Comparison of ENCODE assay signal across 17 mouse cellular contexts in genomic region chr4:135844400-135844799, GRCm38 (mm10). TPM values are rescaled to one million over a fixed set of nuclear protein-coding genes. Genes with fewer than 3 reads are reported as not detected.
DNase-seq lines count a peak whose midpoint lies in the region.
"Had no signal": no experiment of that assay in that cellular context is flagged by ENCODE, and none has a peak within 500 bp of the region (broad histone marks: within the 10 kb centered on the region; RNA-seq: fewer than 3 reads in every experiment).

No protein-coding gene starts in this region.

- peak; percentile 89 for DNase-seq in heart, adult 11 months
- DNase-seq in heart, adult 18-20 months = no peak
- DNase-seq in testis, postnatal 10 days (ENCODE audit: low spot score) = peak; percentile 39
- DNase-seq in testis, postnatal 14 days (ENCODE audit: low spot score) = no peak
- peak; percentile 70 for DNase-seq in lung, postnatal 25 days (ENCODE audit: low spot score)
- no peak for DNase-seq in adrenal gland, postnatal 25 days
- DNase-seq in adrenal gland, postnatal 36 days = no peak
- no peak for DNase-seq in thymus, postnatal 10 days (ENCODE audit: low spot score in 2 of 2)
- DNase-seq: adrenal gland, postnatal 14 days; cerebellum, adult 18-20 months; cerebellum, postnatal 10 days; forebrain, postnatal 0 days; heart, postnatal 36 days; kidney, adult 11 months; kidney, postnatal 14 days; liver, embryonic 13.5 days; lung, embryonic 14.5 days had no signal

RNA-seq across cellular contexts. Expression of gene Srsf10, which starts 11.1 kb away (rescaled TPM):
- 10 to 100 TPM; 40.6 to 50.5 TPM for total RNA-seq in heart, adult 18-20 months (2021)
- total RNA-seq in adrenal gland, postnatal 25 days (2021) = 125 and 168 TPM in 2 replicates
- total RNA-seq in adrenal gland, postnatal 36 days (2021) = 100 to 1,000 TPM in 1 of 2 experiments, 10 to 100 TPM in 1; 82.3 to 120 TPM

RNA-seq across cellular contexts. Expression of gene Pnrc2, which starts 29.2 kb away (rescaled TPM):
- total RNA-seq in heart, adult 18-20 months (2021) = 10 to 100 TPM; 62.7 to 68.0 TPM
- 118 and 134 TPM in 2 replicates for total RNA-seq in adrenal gland, postnatal 25 days (2021)
- total RNA-seq in adrenal gland, postnatal 36 days (2021) = 100 to 1,000 TPM; 104 to 111 TPM

RNA-seq across cellular contexts. Expression of gene Cnr2, which starts 50.8 kb away (rescaled TPM):
- 1 to 10 TPM in 1 of 2 experiments, under 1 TPM in 1; 0.52 to 1.7 TPM for total RNA-seq in heart, adult 18-20 months (2021)
- total RNA-seq in adrenal gland, postnatal 25 days (2021) = 1.7 and 2.2 TPM in 2 replicates
- 1 to 10 TPM; 1.3 to 1.6 TPM for total RNA-seq in adrenal gland, postnatal 36 days (2021)

Comparison
In these comparisons a context has a peak if more than half of its experiments do, and no peak if none do; other contexts are left out.
1. DNase-seq: peak in heart, adult 11 months (single experiment), testis, postnatal 10 days (single experiment) and lung, postnatal 25 days (single experiment); none in heart, adult 18-20 months (0 of 2), testis, postnatal 14 days (single experiment), adrenal gland, postnatal 25 days (single experiment), adrenal gland, postnatal 36 days (0 of 2) and thymus, postnatal 10 days (0 of 2).